In genomic region chr3:41010701-41011100, GRCm38 (mm10) we compare ENCODE assay signal across 8 mouse cellular contexts.
"Had no signal": no experiment of that assay in that cellular context is flagged by ENCODE, and none has a peak within 500 bp of the region (broad histone marks: within the 10 kb centered on the region; RNA-seq: fewer than 3 reads in every experiment).

No protein-coding gene starts in this region.

- DNase-seq: gastrocnemius, adult 2 months; gastrocnemius, postnatal 10 days; gastrocnemius, postnatal 25 days; heart, adult 2 months; heart, postnatal 10 days; heart, postnatal 4 days; left cerebral cortex, postnatal 4 days; lung, adult 18-20 months had no signal
